Mouse (Mus musculus) C2C12 (cell line): ENCODE measurements around the gene Galnt7. TPM values are rescaled to one million over a fixed set of nuclear protein-coding genes. Genes with fewer than 3 reads are reported as not detected.

Source experiments
- H3K27me3 ChIP-seq: one replicate; pipeline ENCODE4 v1.6.1; 2011; ENCODE audit not compliant: control insufficient read depth, insufficient read depth, insufficient read length
- H3K36me3 ChIP-seq: one replicate; pipeline ENCODE4 v1.6.1; 2011; ENCODE audit not compliant: control insufficient read depth, insufficient read depth
- H3K4me3 ChIP-seq: one replicate; pipeline ENCODE4 v1.5.1; 2011; ENCODE audit warnings: mild to moderate bottlenecking, control low read depth; ENCODE audit not compliant: poor library complexity, insufficient read depth, severe bottlenecking
- H3K79me2 ChIP-seq: one replicate; pipeline ENCODE4 v1.6.1; 2011; ENCODE audit not compliant: control insufficient read depth, insufficient read depth
- H3K79me3 ChIP-seq: one replicate; pipeline ENCODE4 v1.6.1; 2011; ENCODE audit warnings: low read depth, control low read depth
- H3ac ChIP-seq: one replicate; pipeline ENCODE3; 2011; ENCODE audit warnings: low read depth; ENCODE audit not compliant: control insufficient read depth, insufficient read length
- CTCF ChIP-seq: IDR thresholded peaks from one replicate; pipeline ENCODE4 v1.5.1; 2011; ENCODE audit not compliant: control insufficient read depth, insufficient read depth, insufficient read length
- FOSL1 ChIP-seq: IDR thresholded peaks from one replicate; pipeline ENCODE4 v1.8.0; 2011; ENCODE audit warnings: mild to moderate bottlenecking, low read length; ENCODE audit not compliant: poor library complexity, insufficient read depth, severe bottlenecking
- MYOD1 ChIP-seq: IDR thresholded peaks from one replicate; pipeline ENCODE4 v1.6.1; 2011; ENCODE audit warnings: low read depth; ENCODE audit not compliant: control insufficient read depth, insufficient read length
- MYOG ChIP-seq: IDR thresholded peaks from one replicate; pipeline ENCODE4 v1.6.1; 2011; ENCODE audit not compliant: control insufficient read depth, insufficient read length; ENCODE audit errors: extremely low read depth
- polyA plus RNA-seq: library from polyadenylated mRNA; unstranded; fragments of >200 nt; fragmentation: generic; extraction: Trizol; gene quantifications from one replicate; pipeline ENCODE4 v1.2.1, GENCODE M21; 2012; ENCODE audit warnings: missing spikeins

Galnt7 gene
- polyA plus RNA-seq, 1 experiment = 5.9 TPM

DNA sequence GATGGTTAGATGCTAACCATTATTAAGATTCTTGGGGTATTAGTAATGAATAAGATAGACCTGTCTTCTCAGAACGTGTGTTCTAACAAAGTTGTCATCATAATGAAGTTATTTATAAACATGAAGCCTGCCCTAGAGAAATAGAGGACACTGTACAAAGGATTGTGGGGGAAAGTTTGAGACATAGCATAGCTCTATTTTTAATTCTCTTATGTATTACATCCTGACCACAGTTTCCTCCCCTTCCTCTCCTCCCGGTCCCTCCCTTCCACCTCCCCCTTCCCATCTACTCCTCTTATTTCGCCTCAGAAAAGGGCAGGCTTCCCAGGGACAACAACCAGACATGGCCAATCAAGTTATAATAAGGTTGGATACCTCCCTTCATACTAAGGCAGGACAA, 174.4 kb downstream of the Galnt7 start:
- Histone ChIP-seq H3K79me3 (no peaks in the 10 kb centered on the region), H3K79me2 (no peaks in the 10 kb centered on the region), H3K36me3 (peaks cover 15% of the 10 kb centered on the region), H3K27me3 (no peaks in the 10 kb centered on the region), H3K4me3 (no peak overlapping the region), H3ac (no peak overlapping the region)
- TF ChIP-seq CTCF = no peak
- TF ChIP-seq MYOD1 = no peak
- no peak for TF ChIP-seq FOSL1
- TF ChIP-seq MYOG = no peak

Other genes with a start within 250 kb of the Galnt7 start
- not detected for gene Scrg1, start 197.1 kb downstream of the Galnt7 start, polyA plus RNA-seq
- 20.5 TPM for gene Sap30, start 165.2 kb downstream of the Galnt7 start, polyA plus RNA-seq
- 87.2 TPM for gene Hmgb2, start 141.1 kb downstream of the Galnt7 start, polyA plus RNA-seq